Mouse (Mus musculus) ES-Bruce4 (cell line): ENCODE results near the gene Nme4. TPM values are rescaled to one million over a fixed set of nuclear protein-coding genes. Genes with fewer than 3 reads are reported as not detected.
"Not testable (repeated sequence)": the region's sequence is repeated elsewhere in the genome, so short reads cannot be mapped to it uniquely, and the experiment has no call there.

Experiments
- H3K27ac ChIP-seq: 2 replicates; pipeline ENCODE4 v1.5.1; 2012; ENCODE audit warnings: low read length, inconsistent platforms; ENCODE audit not compliant: insufficient read depth
- H3K27me3 ChIP-seq: 2 replicates; pipeline ENCODE4 v1.6.1; 2012; ENCODE audit warnings: mild to moderate bottlenecking, low read length, inconsistent platforms; ENCODE audit not compliant: control insufficient read depth, poor library complexity, insufficient read depth, severe bottlenecking
- H3K36me3 ChIP-seq: 2 replicates; pipeline ENCODE4 v1.6.1; 2012; ENCODE audit warnings: inconsistent platforms, mild to moderate bottlenecking, low read length, moderate library complexity; ENCODE audit not compliant: control insufficient read depth, poor library complexity, insufficient read depth, severe bottlenecking
- H3K4me1 ChIP-seq: one replicate; pipeline ENCODE4 v1.8.1; 2011; ENCODE audit warnings: low read length; ENCODE audit not compliant: control insufficient read depth, insufficient read depth
- H3K4me3 ChIP-seq: 2 replicates; pipeline ENCODE4 v1.5.1; 2011; ENCODE audit warnings: low read depth, mild to moderate bottlenecking, low read length
- H3K9ac ChIP-seq: 2 replicates; pipeline ENCODE4 v1.6.1; 2012; ENCODE audit warnings: low read depth, mild to moderate bottlenecking, inconsistent platforms; ENCODE audit not compliant: poor library complexity, severe bottlenecking
- H3K9me3 ChIP-seq: replicated peaks from 2 replicates; pipeline ENCODE4 v1.6.1; 2012; ENCODE audit warnings: mild to moderate bottlenecking, low read length, inconsistent platforms; ENCODE audit not compliant: control insufficient read depth, poor library complexity, insufficient read depth, severe bottlenecking
- CTCF ChIP-seq: IDR thresholded peaks from one replicate; pipeline ENCODE4 v1.8.1; 2011; ENCODE audit warnings: low read depth, low read length
- EP300 ChIP-seq: IDR thresholded peaks from 2 replicates; pipeline ENCODE4 v1.6.1; 2011; ENCODE audit warnings: low read depth, low read length; ENCODE audit not compliant: insufficient read depth
- POLR2A ChIP-seq: IDR thresholded peaks from one replicate; pipeline ENCODE4 v1.8.1; 2011; ENCODE audit warnings: low read length; ENCODE audit not compliant: insufficient read depth
- polyA plus RNA-seq: library from polyadenylated mRNA; stranded (reverse); fragments of >200 nt; gene quantifications from 2 replicates; pipeline ENCODE4 v1.2.4, GENCODE M21; 2011; ENCODE audit warnings: low read depth; ENCODE audit not compliant: missing spikeins, insufficient read depth, insufficient read length

Gene Nme4
- polyA plus RNA-seq, 1 experiment = 110 TPM

DNA sequence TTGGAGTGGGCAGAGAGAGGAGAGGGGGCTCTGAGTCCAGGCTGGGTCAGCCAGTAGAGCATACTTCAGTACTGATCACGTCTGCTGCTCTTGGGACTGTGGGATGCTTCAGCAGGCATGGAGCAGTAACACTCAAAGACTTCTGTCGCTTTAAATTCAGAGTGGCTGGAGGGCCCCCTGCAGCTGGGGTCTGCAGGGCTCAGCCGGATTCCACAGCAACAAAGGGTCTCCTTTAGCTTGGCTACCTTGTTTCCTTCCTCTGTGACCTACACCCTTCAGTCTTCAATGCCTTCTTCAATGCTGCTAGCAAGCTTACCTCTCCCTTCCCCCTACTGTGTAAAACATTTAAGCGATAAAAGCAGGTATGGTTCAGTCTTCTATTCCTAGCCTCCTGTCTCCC, 15.6 kb upstream of the Nme4 start:
- Histone ChIP-seq H3K4me3 (no peak overlapping the region), H3K27me3 (no peaks in the 10 kb centered on the region), H3K27ac (peak overlapping the region; percentile 86), H3K9me3 (no peaks in the 10 kb centered on the region), H3K36me3 (no peaks in the 10 kb centered on the region), H3K9ac (no peak overlapping the region), H3K4me1 (peaks cover 4% of the 10 kb centered on the region)
- TF ChIP-seq CTCF (no peak), EP300 (peak; percentile 85; the same call in 1 of the 2 replicates)

DNA sequence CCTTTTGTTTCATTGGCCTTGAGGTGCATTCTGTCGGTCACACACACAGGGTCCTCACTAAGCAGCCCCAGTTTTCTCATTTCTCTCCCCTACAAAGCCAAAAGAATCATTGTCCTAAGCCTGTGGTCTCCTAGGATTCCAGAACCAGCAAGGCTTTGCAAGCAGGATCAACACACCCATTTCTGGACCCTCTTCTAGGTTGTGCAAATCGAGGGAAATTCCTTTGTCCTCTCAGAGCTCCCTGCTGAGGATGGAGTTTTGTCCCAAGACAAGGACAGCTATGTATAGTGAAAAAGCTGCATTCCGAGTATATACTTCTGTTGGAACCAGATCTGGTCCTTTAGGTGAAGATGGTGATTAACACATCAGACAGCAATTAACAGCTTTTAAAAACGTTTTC, 14.8 kb upstream of the Nme4 start:
- Histone ChIP-seq H3K36me3 (no peaks in the 10 kb centered on the region), H3K27me3 (no peaks in the 10 kb centered on the region), H3K9me3 (no peaks in the 10 kb centered on the region), H3K4me1 (peaks cover 2% of the 10 kb centered on the region), H3K27ac (peak overlapping the region; percentile 86), H3K9ac (no peak overlapping the region), H3K4me3 (no peak overlapping the region)
- TF ChIP-seq EP300 (no peak), CTCF (no peak), POLR2A (no peak)

- Histone ChIP-seq H3K9ac (no peak overlapping the region), H3K9me3 (no peaks in the 10 kb centered on the region), H3K36me3 (no peaks in the 10 kb centered on the region), H3K27ac (no peak overlapping the region), H3K4me1 (peaks cover 6% of the 10 kb centered on the region), H3K4me3 (no peak overlapping the region), H3K27me3 (no peaks in the 10 kb centered on the region)
- TF ChIP-seq POLR2A = no peak
- no peak for TF ChIP-seq CTCF
- no peak for TF ChIP-seq EP300
Observed at GRCm38 (mm10) chr17:26105619-26106018, 10.2 kb upstream of the Nme4 start.

- peak overlapping the region; percentile 29; the same call in 1 of the 2 replicates for H3K9ac ChIP-seq
Observed at GRCm38 (mm10) chr17:26101478-26101877, 6.1 kb upstream of the Nme4 start.

GRCm38 (mm10) chr17:26100166-26100565, 4.8 kb upstream of the Nme4 start:
- no peak for TF ChIP-seq CTCF
- no peak for TF ChIP-seq EP300
- TF ChIP-seq POLR2A = no peak
- Histone ChIP-seq H3K4me3 (no peak overlapping the region), H3K27ac (no peak overlapping the region), H3K4me1 (peaks cover 4% of the 10 kb centered on the region), H3K9ac (no peak overlapping the region), H3K36me3 (no peaks in the 10 kb centered on the region), H3K27me3 (no peaks in the 10 kb centered on the region), H3K9me3 (no peaks in the 10 kb centered on the region)

More at GRCm38 (mm10) chr17:26101478-26101877, 6.1 kb upstream of the Nme4 start:
- no peak overlapping the region for H3K4me3 ChIP-seq
- H3K36me3 ChIP-seq = no peaks in the 10 kb centered on the region
- H3K4me1 ChIP-seq = peaks cover 4% of the 10 kb centered on the region
- TF ChIP-seq POLR2A (no peak), EP300 (0 out of 2 replicates have a peak, but pooled peaks have one; percentile 32)
- H3K9me3 ChIP-seq = no peaks in the 10 kb centered on the region
- H3K27me3 ChIP-seq = no peaks in the 10 kb centered on the region
- H3K27ac ChIP-seq = peak overlapping the region; percentile 18; the same call in 1 of the 2 replicates

DNA sequence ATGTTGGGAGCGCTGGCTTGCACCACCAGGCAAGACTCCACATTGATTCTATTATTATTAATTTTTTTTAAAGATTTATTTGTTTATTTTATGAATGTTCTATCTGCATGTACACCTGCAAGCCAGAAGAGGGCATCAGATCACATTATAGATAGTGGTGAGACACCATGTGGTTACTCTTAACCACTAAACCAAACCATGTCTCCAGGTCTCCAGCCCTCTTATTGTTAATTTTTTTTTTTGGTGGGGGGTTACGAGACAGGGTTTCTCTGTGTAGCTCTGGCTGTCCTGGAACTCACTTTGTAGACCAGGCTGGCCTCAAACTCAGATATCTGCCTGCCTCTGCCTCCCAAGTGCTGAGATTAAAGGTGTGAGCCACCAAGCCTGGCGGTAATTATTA, 3.9 kb upstream of the Nme4 start:
- H3K27me3 ChIP-seq, H3K27ac ChIP-seq, H3K9me3 ChIP-seq, H3K4me1 ChIP-seq, H3K36me3 ChIP-seq, H3K4me3 ChIP-seq, H3K9ac ChIP-seq: not testable (repeated sequence)
